Mouse (Mus musculus): Measurements from ENCODE around the gene H2al1g. TPM values are rescaled to one million over a fixed set of nuclear protein-coding genes. Genes with fewer than 3 reads are reported as not detected.
"Not testable (repeated sequence)": the region's sequence is repeated elsewhere in the genome, so short reads cannot be mapped to it uniquely, and the experiment has no call there.

The H2al1g gene
- polyA plus RNA-seq, 1 experiment from 2014 or later, result not detected

GRCm38 (mm10) chrX:11308524-11308923 is 9.5 kb upstream of the H2al1g start, which contains the start of gene H2al1d:
Gene H2al1d (plus strand): TSS chrX:11308824.
- H3K27me3 ChIP-seq (replicated peaks; ENCODE audit: control insufficient read depth, insufficient read depth, low read length); H3K4me3 ChIP-seq (ENCODE audit: low read length); H3K4me1 ChIP-seq (ENCODE audit: control insufficient read depth, insufficient read depth, low read length); H3K36me3 ChIP-seq (ENCODE audit: control insufficient read depth, insufficient read depth, low read length); H3K27ac ChIP-seq (ENCODE audit: low read length); ATAC-seq; H3K9me3 ChIP-seq (ENCODE audit: control insufficient read depth, low read length); H3K9ac ChIP-seq (ENCODE audit: low read depth, low read length); H3K4me2 ChIP-seq (ENCODE audit: low read depth, low read length): not testable (repeated sequence)
- WGBS, result no CpG with 5 or more reads among the region's 6 CpGs

- H3K9ac ChIP-seq (ENCODE audit: low read depth, low read length); H3K27me3 ChIP-seq (replicated peaks; ENCODE audit: control insufficient read depth, insufficient read depth, low read length); ATAC-seq; H3K9me3 ChIP-seq (ENCODE audit: control insufficient read depth, low read length); H3K4me1 ChIP-seq (ENCODE audit: control insufficient read depth, insufficient read depth, low read length); H3K4me3 ChIP-seq (ENCODE audit: low read length); H3K36me3 ChIP-seq (ENCODE audit: control insufficient read depth, insufficient read depth, low read length); H3K27ac ChIP-seq (ENCODE audit: low read length); H3K4me2 ChIP-seq (ENCODE audit: low read depth, low read length): not testable (repeated sequence)
- WGBS, result no CpG with 5 or more reads among the region's 3 CpGs
These were observed 6.4 kb upstream of the H2al1g start, which contains the start of gene H2al1e for GRCm38 (mm10) chrX:11311634-11312033. Gene H2al1e (plus strand): TSS chrX:11311934.

GRCm38 (mm10) chrX:11314858-11315257 is 3.2 kb upstream of the H2al1g start, which contains the start of gene H2al1f:
Gene H2al1f (plus strand): TSS chrX:11315158.
- H3K27ac ChIP-seq (ENCODE audit: low read length); H3K9me3 ChIP-seq (ENCODE audit: control insufficient read depth, low read length); H3K4me3 ChIP-seq (ENCODE audit: low read length); H3K27me3 ChIP-seq (replicated peaks; ENCODE audit: control insufficient read depth, insufficient read depth, low read length); H3K9ac ChIP-seq (ENCODE audit: low read depth, low read length); ATAC-seq; H3K4me1 ChIP-seq (ENCODE audit: control insufficient read depth, insufficient read depth, low read length); H3K4me2 ChIP-seq (ENCODE audit: low read depth, low read length); H3K36me3 ChIP-seq (ENCODE audit: control insufficient read depth, insufficient read depth, low read length): not testable (repeated sequence)
- WGBS, result no CpG with 5 or more reads among the region's 6 CpGs

- not testable (repeated sequence) for H3K4me3 ChIP-seq (ENCODE audit: low read length); H3K9me3 ChIP-seq (ENCODE audit: control insufficient read depth, low read length); H3K36me3 ChIP-seq (ENCODE audit: control insufficient read depth, insufficient read depth, low read length); H3K27me3 ChIP-seq (replicated peaks; ENCODE audit: control insufficient read depth, insufficient read depth, low read length); H3K27ac ChIP-seq (ENCODE audit: low read length); H3K9ac ChIP-seq (ENCODE audit: low read depth, low read length); H3K4me1 ChIP-seq (ENCODE audit: control insufficient read depth, insufficient read depth, low read length); H3K4me2 ChIP-seq (ENCODE audit: low read depth, low read length); ATAC-seq
- no CpG with 5 or more reads among the region's 6 CpGs for WGBS
These were observed 3.1 kb downstream of the H2al1g start, which contains the start of gene H2al1h for GRCm38 (mm10) chrX:11321192-11321591. Gene H2al1h (plus strand): TSS chrX:11321492.

- H3K27me3 ChIP-seq (replicated peaks; ENCODE audit: control insufficient read depth, insufficient read depth, low read length); H3K9me3 ChIP-seq (ENCODE audit: control insufficient read depth, low read length); H3K27ac ChIP-seq (ENCODE audit: low read length); H3K4me1 ChIP-seq (ENCODE audit: control insufficient read depth, insufficient read depth, low read length); H3K4me3 ChIP-seq (ENCODE audit: low read length); H3K36me3 ChIP-seq (ENCODE audit: control insufficient read depth, insufficient read depth, low read length); ATAC-seq; H3K9ac ChIP-seq (ENCODE audit: low read depth, low read length); H3K4me2 ChIP-seq (ENCODE audit: low read depth, low read length): not testable (repeated sequence)
- WGBS, result 70% methylated on average over 2 of the region's 5 CpGs
These were observed 6.3 kb downstream of the H2al1g start, which contains the start of gene H2al1i for GRCm38 (mm10) chrX:11324359-11324758. Gene H2al1i (plus strand): TSS chrX:11324659.

- not testable (repeated sequence) for H3K4me3 ChIP-seq (ENCODE audit: low read length); H3K4me1 ChIP-seq (ENCODE audit: control insufficient read depth, insufficient read depth, low read length); H3K27ac ChIP-seq (ENCODE audit: low read length); H3K9me3 ChIP-seq (ENCODE audit: control insufficient read depth, low read length); H3K27me3 ChIP-seq (replicated peaks; ENCODE audit: control insufficient read depth, insufficient read depth, low read length); H3K9ac ChIP-seq (ENCODE audit: low read depth, low read length); H3K4me2 ChIP-seq (ENCODE audit: low read depth, low read length); ATAC-seq; H3K36me3 ChIP-seq (ENCODE audit: control insufficient read depth, insufficient read depth, low read length)
- 91% methylated on average over 2 of the region's 2 CpGs for WGBS
These were observed 9.5 kb downstream of the H2al1g start, which contains the start of gene H2al1j for GRCm38 (mm10) chrX:11327522-11327921. Gene H2al1j (plus strand): TSS chrX:11327822.

- H3K36me3 ChIP-seq (ENCODE audit: control insufficient read depth, insufficient read depth, low read length), result no peaks in the 10 kb centered on the region
- no peaks in the 10 kb centered on the region for H3K9me3 ChIP-seq (ENCODE audit: control insufficient read depth, low read length)
- 65% methylated on average over 9 of the region's 9 CpGs for WGBS
- H3K4me1 ChIP-seq (ENCODE audit: control insufficient read depth, insufficient read depth, low read length), result no peaks in the 10 kb centered on the region
- no peak for ATAC-seq
- H3K27me3 ChIP-seq (replicated peaks; ENCODE audit: control insufficient read depth, insufficient read depth, low read length), result peaks cover 2% of the 10 kb centered on the region; the same call in 1 of the 2 replicates
- H3K9ac ChIP-seq (ENCODE audit: low read depth, low read length), result no peak overlapping the region
- no peak overlapping the region for H3K4me2 ChIP-seq (ENCODE audit: low read depth, low read length)
- no peak overlapping the region for H3K4me3 ChIP-seq (ENCODE audit: low read length)
- no peak overlapping the region for H3K27ac ChIP-seq (ENCODE audit: low read length)
These were observed 27.7 kb downstream of the H2al1g start for GRCm38 (mm10) chrX:11345762-11346161.

GRCm38 (mm10) chrX:11346756-11347155 is 28.7 kb downstream of the H2al1g start:
- H3K27ac ChIP-seq (ENCODE audit: low read length), result no peak overlapping the region
- no peak overlapping the region for H3K9ac ChIP-seq (ENCODE audit: low read depth, low read length)
- no peaks in the 10 kb centered on the region for H3K4me1 ChIP-seq (ENCODE audit: control insufficient read depth, insufficient read depth, low read length)
- H3K36me3 ChIP-seq (ENCODE audit: control insufficient read depth, insufficient read depth, low read length), result no peaks in the 10 kb centered on the region
- no peak overlapping the region for H3K4me2 ChIP-seq (ENCODE audit: low read depth, low read length)
- WGBS, result 94% methylated on average over 3 of the region's 3 CpGs
- H3K4me3 ChIP-seq (ENCODE audit: low read length), result no peak overlapping the region
- H3K27me3 ChIP-seq (replicated peaks; ENCODE audit: control insufficient read depth, insufficient read depth, low read length), result peaks cover 2% of the 10 kb centered on the region; the same call in 1 of the 2 replicates
- H3K9me3 ChIP-seq (ENCODE audit: control insufficient read depth, low read length), result no peaks in the 10 kb centered on the region
- ATAC-seq, result no peak

- H3K9me3 ChIP-seq (ENCODE audit: control insufficient read depth, low read length), result no peaks in the 10 kb centered on the region
- H3K4me1 ChIP-seq (ENCODE audit: control insufficient read depth, insufficient read depth, low read length), result no peaks in the 10 kb centered on the region
- H3K36me3 ChIP-seq (ENCODE audit: control insufficient read depth, insufficient read depth, low read length), result no peaks in the 10 kb centered on the region
- 0 out of 2 replicates have a peak, but pooled peaks cover 3% of the 10 kb centered on the region for H3K27me3 ChIP-seq (replicated peaks; ENCODE audit: control insufficient read depth, insufficient read depth, low read length)
- ATAC-seq, result no peak
- H3K27ac ChIP-seq (ENCODE audit: low read length), result no peak overlapping the region
- 82% methylated on average over 6 of the region's 6 CpGs for WGBS
- no peak overlapping the region for H3K4me3 ChIP-seq (ENCODE audit: low read length)
- no peak overlapping the region for H3K9ac ChIP-seq (ENCODE audit: low read depth, low read length)
- H3K4me2 ChIP-seq (ENCODE audit: low read depth, low read length), result no peak overlapping the region
These were observed 42.8 kb downstream of the H2al1g start for GRCm38 (mm10) chrX:11360823-11361222.

- no peaks in the 10 kb centered on the region for H3K9me3 ChIP-seq (ENCODE audit: control insufficient read depth, low read length)
- H3K4me3 ChIP-seq (ENCODE audit: low read length), result no peak overlapping the region
- no peak overlapping the region for H3K27ac ChIP-seq (ENCODE audit: low read length)
- ATAC-seq, result no peak
- no peak overlapping the region for H3K9ac ChIP-seq (ENCODE audit: low read depth, low read length)
- H3K27me3 ChIP-seq (replicated peaks; ENCODE audit: control insufficient read depth, insufficient read depth, low read length), result 0 out of 2 replicates have a peak, but pooled peaks cover 3% of the 10 kb centered on the region
- no peak overlapping the region for H3K4me2 ChIP-seq (ENCODE audit: low read depth, low read length)
- H3K4me1 ChIP-seq (ENCODE audit: control insufficient read depth, insufficient read depth, low read length), result no peaks in the 10 kb centered on the region
- no peaks in the 10 kb centered on the region for H3K36me3 ChIP-seq (ENCODE audit: control insufficient read depth, insufficient read depth, low read length)
- 83% methylated on average over 2 of the region's 2 CpGs for WGBS
These were observed 43.2 kb downstream of the H2al1g start for GRCm38 (mm10) chrX:11361261-11361660.
